Mouse (Mus musculus): ENCODE measurements at regions not wholly inside any gene's neighbourhood (a gene's known extent, or its start where the extent isn't known, plus 50 kb on each side); places are given as distances from the start of the nearest gene placed in this dataset.

GRCm38 (mm10) chr14:97570274-97570673, 599.3 kb downstream of the Dach1 start:
- no peak for TF ChIP-seq MAFK (IDR thresholded peaks at IDR 0.05; ENCODE audit: insufficient read depth, low read depth, low read length)
- TF ChIP-seq CHD2 (IDR thresholded peaks at IDR 0.05; ENCODE audit: low read depth, low read length) = no peak
- TF ChIP-seq ZC3H11A (IDR thresholded peaks at IDR 0.05; ENCODE audit: borderline replicate concordance, low read depth, low read length) = no peak
- no peak for TF ChIP-seq HCFC1 (IDR thresholded peaks at IDR 0.05; ENCODE audit: borderline replicate concordance, insufficient read depth, low read length)
